Mouse (Mus musculus) CH12.LX (cell line): ENCODE measurements around the gene Mag. TPM values are rescaled to one million over a fixed set of nuclear protein-coding genes. Genes with fewer than 3 reads are reported as not detected.

Experiments
- DNase-seq: peaks from one replicate; pipeline ENCODE4 v3.0.0-alpha.2; 2013; ENCODE audit errors: extremely low read depth
- H3K27ac ChIP-seq: 2 replicates; pipeline ENCODE4 v1.5.1; 2012; ENCODE audit warnings: low read depth, mild to moderate bottlenecking, control low read depth, moderate library complexity; ENCODE audit not compliant: insufficient read depth
- H3K27me3 ChIP-seq: replicated peaks from 2 replicates; pipeline ENCODE3; 2012; ENCODE audit warnings: inconsistent platforms
- H3K36me3 ChIP-seq, 2 experiments: replicated peaks in 1 of 2; 2 replicates each; pipeline versions ENCODE3 to v1.6.1; 2012; ENCODE audit warnings: inconsistent platforms in 1 of 2, low read length in 1 of 2, mild to moderate bottlenecking in 1 of 2, mixed read lengths in 1 of 2, moderate library complexity in 1 of 2; ENCODE audit not compliant: control insufficient read depth in 1 of 2, insufficient read depth in 1 of 2
- H3K4me1 ChIP-seq, 2 experiments: 2 replicates each; pipeline ENCODE4 v1.6.1; 2012; ENCODE audit warnings: inconsistent platforms in 1 of 2, moderate library complexity in 1 of 2; ENCODE audit not compliant: insufficient read depth in 2 of 2, control insufficient read depth in 1 of 2
- H3K4me2 ChIP-seq: 2 replicates; pipeline ENCODE4 v1.6.1; 2012; ENCODE audit warnings: low read depth, mild to moderate bottlenecking, control low read depth; ENCODE audit not compliant: poor library complexity, insufficient read depth, severe bottlenecking
- H3K4me3 ChIP-seq, 3 experiments: fragments of 150-350 bp in 1 of 3; sonication (generic) in 1 of 3; replicated peaks in 1 of 3; 2 replicates each; pipeline versions ENCODE3 to v1.5.1; 2011 to 2012; ENCODE audit warnings: low read depth in 2 of 3, low read length in 2 of 3, mild to moderate bottlenecking in 2 of 3, moderate library complexity in 2 of 3, control low read depth in 1 of 3, improper control_type of control experiment in 1 of 3, inconsistent platforms in 1 of 3, mixed read lengths in 1 of 3; ENCODE audit not compliant: poor library complexity in 1 of 3
- H3K79me2 ChIP-seq: replicated peaks from 2 replicates; pipeline ENCODE4 v1.6.1; 2012; ENCODE audit warnings: mild to moderate bottlenecking, moderate library complexity; ENCODE audit not compliant: control insufficient read depth, poor library complexity, insufficient read depth, severe bottlenecking; ENCODE audit errors: extremely low read depth
- H3K9ac ChIP-seq: 2 replicates; pipeline ENCODE4 v1.6.1; 2012; ENCODE audit warnings: low read depth, mild to moderate bottlenecking, control low read depth, moderate library complexity; ENCODE audit not compliant: insufficient read depth
- H3K9me3 ChIP-seq: replicated peaks from 2 replicates; pipeline ENCODE3; 2012; ENCODE audit warnings: low read length, inconsistent platforms, mixed read lengths
- CHD1 ChIP-seq: IDR thresholded peaks from 2 replicates; pipeline ENCODE4 v1.6.1; 2012; ENCODE audit warnings: low read depth, low read length, improper control_type of control experiment, inconsistent platforms
- CTCF ChIP-seq, 2 experiments: IDR thresholded peaks in 1 of 2; conservative IDR thresholded peaks in 1 of 2; 2 replicates each; pipeline ENCODE4 v1.5.1; 2011 to 2012; ENCODE audit warnings: low read depth in 2 of 2, low read length in 2 of 2, improper control_type of control experiment in 1 of 2, inconsistent platforms in 1 of 2, mild to moderate bottlenecking in 1 of 2, moderate library complexity in 1 of 2
- ETS1 ChIP-seq: conservative IDR thresholded peaks from 2 replicates; pipeline ENCODE4 v1.6.1; 2012; ENCODE audit warnings: low read depth, mild to moderate bottlenecking, inconsistent platforms, low read length, improper control_type of control experiment, moderate library complexity
- GABPA ChIP-seq: IDR thresholded peaks from 2 replicates; pipeline ENCODE4 v1.6.1; 2012; ENCODE audit warnings: low read depth, low read length, improper control_type of control experiment, inconsistent platforms; ENCODE audit not compliant: insufficient replicate concordance
- HCFC1 ChIP-seq: IDR thresholded peaks from 2 replicates; pipeline ENCODE4 v1.6.1; 2012; ENCODE audit warnings: low read depth, mild to moderate bottlenecking, inconsistent platforms, low read length, improper control_type of control experiment
- JUN ChIP-seq: IDR thresholded peaks from 2 replicates; pipeline ENCODE4 v1.6.1; 2011; ENCODE audit warnings: low read depth, mild to moderate bottlenecking, low read length, improper control_type of control experiment, moderate library complexity; ENCODE audit not compliant: insufficient read depth
- MAX ChIP-seq: IDR thresholded peaks from 2 replicates; pipeline ENCODE4 v1.6.1; 2011; ENCODE audit warnings: low read length, improper control_type of control experiment
- MEF2A ChIP-seq: IDR thresholded peaks from 2 replicates; pipeline ENCODE4 v1.6.1; 2014; ENCODE audit warnings: low read depth, mild to moderate bottlenecking, inconsistent platforms, low read length, improper control_type of control experiment, borderline replicate concordance
- MXI1 ChIP-seq: IDR thresholded peaks from 2 replicates; pipeline ENCODE4 v1.6.1; 2011; ENCODE audit warnings: mild to moderate bottlenecking, low read depth, low read length, improper control_type of control experiment
- NRF1 ChIP-seq: IDR thresholded peaks from 2 replicates; pipeline ENCODE4 v1.6.1; 2014; ENCODE audit warnings: low read depth, mild to moderate bottlenecking, inconsistent platforms, low read length, improper control_type of control experiment, moderate library complexity
- POLR2A ChIP-seq: IDR thresholded peaks from 2 replicates; pipeline ENCODE4 v1.6.1; 2011; ENCODE audit warnings: low read depth, mild to moderate bottlenecking, improper control_type of control experiment, low read length
- POLR2AphosphoS2 ChIP-seq: IDR thresholded peaks from 2 replicates; pipeline ENCODE4 v1.6.1; 2011; ENCODE audit warnings: low read depth, low read length, improper control_type of control experiment
- RCOR1 ChIP-seq: conservative IDR thresholded peaks from 2 replicates; pipeline ENCODE4 v1.6.1; 2012; ENCODE audit warnings: low read depth, mild to moderate bottlenecking, inconsistent platforms, low read length, improper control_type of control experiment
- SIN3A ChIP-seq: IDR thresholded peaks from 2 replicates; pipeline ENCODE4 v1.6.1; 2012; ENCODE audit warnings: low read length, improper control_type of control experiment, inconsistent platforms
- USF1 ChIP-seq: IDR thresholded peaks from 2 replicates; pipeline ENCODE4 v1.6.1; 2014; ENCODE audit warnings: low read depth, mild to moderate bottlenecking, inconsistent platforms, low read length, improper control_type of control experiment
- USF2 ChIP-seq: conservative IDR thresholded peaks from 2 replicates; pipeline ENCODE4 v1.6.1; 2011; ENCODE audit warnings: low read depth, low read length, improper control_type of control experiment
- ZC3H11A ChIP-seq: IDR thresholded peaks from 2 replicates; pipeline ENCODE4 v1.6.1; 2012; ENCODE audit warnings: low read depth, mild to moderate bottlenecking, inconsistent platforms, low read length, improper control_type of control experiment
- ZNF384 ChIP-seq: IDR thresholded peaks from 2 replicates; pipeline ENCODE4 v1.6.1; 2012; ENCODE audit warnings: low read depth, low read length, improper control_type of control experiment, inconsistent platforms
- dilution Hi-C: fragments of 300-500 bp; cut with MboI; formaldehyde crosslinking; loops from 2 replicates; pipeline ENCODE4 v1.14.3; 2020; ENCODE audit warnings: low sequenced_read_pairs; ENCODE audit not compliant: extremely low pct_unique_long_range_greater_than_20kb, extremely low pct_ligation_motif_present
- in situ Hi-C: fragments of 300-500 bp; cut with MboI; formaldehyde crosslinking; loops from 3 replicates; pipeline ENCODE4 v1.14.3; 2019; ENCODE audit warnings: low sequenced_read_pairs, low pct_ligation_motif_present, low pct_unique_long_range_greater_than_20kb, mixed read lengths
- polyA plus RNA-seq: library from polyadenylated mRNA; unstranded; fragments of >175 nt; gene quantifications from 2 replicates; pipeline ENCODE4 v1.2.1, GENCODE M21; 2012; ENCODE audit warnings: low read depth; ENCODE audit not compliant: insufficient read length
- total RNA-seq, 2 experiments: library from RNA; depleted of rRNA; stranded (reverse); fragments of 300-350 nt in 1 of 2; fragments of >200 nt in 1 of 2; gene quantifications; 2 replicates each; pipeline ENCODE4 v1.2.3; 2012 to 2014

Gene Mag
- total and polyA plus RNA-seq, 3 experiments: 0.04 TPM; not detected in 2

- in situ Hi-C loops (no loop called here), dilution Hi-C loops (no loop called here)
- Histone ChIP-seq H3K9me3 (no peaks in the 10 kb centered on the region), H3K36me3 (no peaks in the 10 kb centered on the region), H3K4me3 (no peak overlapping the region), H3K9ac (no peak overlapping the region), H3K27ac (no peak overlapping the region), H3K4me2 (no peak overlapping the region), H3K79me2 (no peaks in the 10 kb centered on the region), H3K27me3 (no peaks in the 10 kb centered on the region), H3K4me1 (peaks cover 5 to 15% of the 10 kb centered on the region in 2 experiments; a peak in 3 of 4 replicates)
- no peak for DNase-seq
- TF ChIP-seq CHD1 (no peak), JUN (no peak), POLR2A (no peak), GABPA (no peak), CTCF (conservative IDR thresholded peaks at IDR 0.05 in 1 of 2, IDR thresholded peaks at IDR 0.05 in 1 of 2; ENCODE audit: low read depth in 2 of 2, low read length in 2 of 2) (no peak), SIN3A (no peak), POLR2AphosphoS2 (no peak)
Measured at GRCm38 (mm10) chr7:30916713-30917112, 2.0 kb upstream of the Mag start.

- no peak overlapping the region for H3K9ac ChIP-seq
- no peak overlapping the region for H3K4me2 ChIP-seq
- TF ChIP-seq MEF2A (no peak), MXI1 (no peak), POLR2A (no peak), CHD1 (no peak), NRF1 (no peak), ZNF384 (no peak), USF2 (no peak), CTCF (conservative IDR thresholded peaks at IDR 0.05 in 1 of 2, IDR thresholded peaks at IDR 0.05 in 1 of 2; ENCODE audit: low read depth in 2 of 2, low read length in 2 of 2) (no peak), HCFC1 (no peak), ETS1 (no peak), MAX (no peak), POLR2AphosphoS2 (no peak), RCOR1 (no peak), ZC3H11A (no peak), USF1 (no peak)
- dilution Hi-C loops (no loop called here), in situ Hi-C loops (loop anchor here (5.0 kb wide), 1 partner anchor 32 kb away; no protein-coding TSS in a partner anchor)
- no peaks in the 10 kb centered on the region for H3K9me3 ChIP-seq
- peaks cover 2% of the 10 kb centered on the region for H3K27me3 ChIP-seq
- no peaks in the 10 kb centered on the region for H3K36me3 ChIP-seq
- H3K4me3 ChIP-seq: no peak overlapping the region
- H3K79me2 ChIP-seq: no peaks in the 10 kb centered on the region
- DNase-seq: no peak
- H3K27ac ChIP-seq: no peak overlapping the region
- peaks cover 0 to 8% of the 10 kb centered on the region in 2 experiments; a peak in 2 of 4 replicates for H3K4me1 ChIP-seq
Measured at GRCm38 (mm10) chr7:30909773-30910172, 4.9 kb downstream of the Mag start.
